Mouse (Mus musculus) heart, postnatal 0 days (tissue): ENCODE data around the gene Mast4. TPM values are rescaled to one million over a fixed set of nuclear protein-coding genes. Genes with fewer than 3 reads are reported as not detected.

Experiments used
- ATAC-seq: fragments of 200-750 bp; cut with Nextera tagmentation; 2 replicates; pipeline ENCODE4 v1.8.0; 2017; ENCODE audit warnings: low read depth, moderate number of reproducible peaks, moderate library complexity; ENCODE audit not compliant: insufficient read depth
- DNase-seq: peaks from one replicate; pipeline ENCODE4 v3.0.0-alpha.2; 2016; ENCODE audit warnings: low spot score
- H3K27ac ChIP-seq: fragments of 300-500 bp; sonication (generic); 2 replicates; pipeline ENCODE4 v1.5.1; 2014; ENCODE audit warnings: low read depth, mild to moderate bottlenecking
- H3K27me3 ChIP-seq: fragments of 300-500 bp; sonication (generic); 2 replicates; pipeline ENCODE4 v1.6.1; 2014; ENCODE audit warnings: low read length, mixed read lengths; ENCODE audit not compliant: control insufficient read depth, insufficient read depth
- H3K36me3 ChIP-seq: fragments of 300-500 bp; sonication (generic); replicated peaks from 2 replicates; pipeline ENCODE4 v1.6.1; 2014; ENCODE audit warnings: low read length, mixed read lengths; ENCODE audit not compliant: control insufficient read depth, insufficient read depth
- H3K4me1 ChIP-seq: fragments of 300-500 bp; sonication (generic); 2 replicates; pipeline ENCODE4 v1.6.1; 2014; ENCODE audit warnings: antibody characterized with exemption; ENCODE audit not compliant: control insufficient read depth, insufficient read depth
- H3K4me2 ChIP-seq: fragments of 300-500 bp; sonication (generic); 2 replicates; pipeline ENCODE4 v1.6.1; 2014; ENCODE audit warnings: low read depth, mild to moderate bottlenecking, low read length, moderate library complexity
- H3K4me3 ChIP-seq: fragments of 300-500 bp; sonication (generic); 2 replicates; pipeline ENCODE4 v1.5.1; 2014; ENCODE audit warnings: low read depth, low read length
- H3K9ac ChIP-seq: fragments of 300-500 bp; sonication (generic); replicated peaks from 2 replicates; pipeline ENCODE4 v1.6.1; 2014; ENCODE audit warnings: low read depth, low read length, mixed read lengths
- H3K9me3 ChIP-seq: fragments of 300-500 bp; sonication (generic); replicated peaks from 2 replicates; pipeline ENCODE4 v1.6.1; 2016; ENCODE audit warnings: low read length; ENCODE audit not compliant: control insufficient read depth
- CTCF ChIP-seq: IDR thresholded peaks from 2 replicates; pipeline ENCODE4 v1.5.1; 2016; ENCODE audit warnings: antibody characterized with exemption, control low read depth, low read depth
- EP300 ChIP-seq: IDR thresholded peaks from 2 replicates; pipeline ENCODE4 v1.6.1; 2016; ENCODE audit warnings: antibody characterized with exemption, low read depth
- WGBS: fragments of 180-500 bp; shearing (Covaris S2); extraction: QIAGEN DNeasy Blood & Tissue Kit; methylation state at CpG from one replicate; pipeline ENCODE4 v1.1.7; 2014; 5-methylcytosine and 5-hydroxymethylcytosine counted together
- polyA plus RNA-seq: library from polyadenylated mRNA; unstranded; fragments of >200 nt; fragmentation: Nextera tagmentation; extraction: Ambion mirVana; gene quantifications from 2 replicates; pipeline ENCODE4 v1.2.1, GENCODE M21; 2015
- total RNA-seq: library from RNA; depleted of rRNA; stranded (reverse); fragments of >200 nt; gene quantifications from 2 replicates; pipeline ENCODE4 v1.2.3, GENCODE M21; 2014; ENCODE audit warnings: low replicate concordance

Gene Mast4
- total and polyA plus RNA-seq, 2 experiments from 2014 or later = 26.7 to 35.5 TPM

GRCm38 (mm10) chr13:102695121-102695905 is 639.0 kb downstream of the Mast4 start:
- TF ChIP-seq CTCF = no peak
- no peak for TF ChIP-seq EP300
- DNase-seq = no peak

DNA sequence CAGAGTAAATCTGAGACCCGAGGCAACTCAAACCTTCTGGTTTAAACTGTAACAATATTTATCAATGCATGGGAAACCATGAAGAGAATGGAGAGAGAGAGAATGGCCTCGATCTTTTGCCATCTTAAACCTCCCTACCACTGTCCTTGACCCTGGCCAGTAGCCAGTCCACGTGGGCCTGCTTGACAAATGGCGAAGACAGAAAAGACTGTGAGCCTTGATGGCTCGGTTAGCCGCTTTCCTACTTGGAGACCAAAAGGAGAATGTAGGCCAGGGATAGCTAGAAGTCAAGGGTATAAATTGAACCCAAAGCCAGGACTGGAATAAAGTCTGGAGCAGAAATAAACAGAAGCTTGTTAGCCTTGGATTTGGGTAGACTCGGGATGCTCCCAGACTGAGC is 640.1 kb downstream of the Mast4 start:
- DNase-seq (no peak), ATAC-seq (no peak)
- Histone ChIP-seq H3K4me2 (no peak overlapping the region), H3K9ac (no peak overlapping the region), H3K4me3 (no peak overlapping the region), H3K4me1 (peaks cover 20% of the 10 kb centered on the region), H3K27me3 (no peaks in the 10 kb centered on the region), H3K36me3 (no peaks in the 10 kb centered on the region), H3K9me3 (no peaks in the 10 kb centered on the region), H3K27ac (no peak overlapping the region)
- TF ChIP-seq CTCF = no peak
- TF ChIP-seq EP300 = no peak
- 91% methylated on average over 7 of the region's 7 CpGs for WGBS

More at GRCm38 (mm10) chr13:102695121-102695905, 639.0 kb downstream of the Mast4 start:
- Histone ChIP-seq H3K4me1 (peaks cover 20% of the 10 kb centered on the region), H3K9ac (no peak overlapping the region), H3K4me3 (no peak overlapping the region), H3K36me3 (no peaks in the 10 kb centered on the region), H3K27me3 (no peaks in the 10 kb centered on the region), H3K9me3 (no peaks in the 10 kb centered on the region), H3K4me2 (no peak overlapping the region), H3K27ac (no peak overlapping the region)
- WGBS = 54% methylated on average over 7 of the region's 7 CpGs
- ATAC-seq = no peak

- TF ChIP-seq EP300 (no peak), CTCF (no peak)
- H3K4me2 ChIP-seq = no peak within 1 kb of the TSS
- H3K27me3 ChIP-seq = no peaks in the 10 kb centered on the region
- ATAC-seq (no peak), DNase-seq (no peak)
- H3K9ac ChIP-seq = no peak within 1 kb of the TSS
- H3K4me1 ChIP-seq = peaks cover 13% of the 10 kb centered on the region
- H3K4me3 ChIP-seq = no peak within 1 kb of the TSS
- H3K27ac ChIP-seq = peak within 1 kb of the TSS; percentile 18; the same call in 1 of the 2 replicates
- no peaks in the 10 kb centered on the region for H3K9me3 ChIP-seq
- 27% methylated on average over 8 of the region's 8 CpGs for WGBS
- H3K36me3 ChIP-seq = no peaks in the 10 kb centered on the region
Measured at GRCm38 (mm10) chr13:102693341-102693801, 640.9 kb downstream of the Mast4 start, which contains the start of gene Cd180. Cd180 (plus strand) TSS chr13:102693558.

GRCm38 (mm10) chr13:102691408-102692150 is 642.7 kb downstream of the Mast4 start:
- no peak for TF ChIP-seq CTCF
- TF ChIP-seq EP300 = no peak
- Histone ChIP-seq H3K9ac (no peak overlapping the region), H3K4me1 (peaks cover 12% of the 10 kb centered on the region), H3K4me2 (no peak overlapping the region), H3K27me3 (no peaks in the 10 kb centered on the region), H3K4me3 (no peak overlapping the region), H3K27ac (no peak overlapping the region), H3K9me3 (no peaks in the 10 kb centered on the region), H3K36me3 (no peaks in the 10 kb centered on the region)
- 74% methylated on average over 11 of the region's 11 CpGs for WGBS
- DNase-seq (no peak), ATAC-seq (no peak)

DNA sequence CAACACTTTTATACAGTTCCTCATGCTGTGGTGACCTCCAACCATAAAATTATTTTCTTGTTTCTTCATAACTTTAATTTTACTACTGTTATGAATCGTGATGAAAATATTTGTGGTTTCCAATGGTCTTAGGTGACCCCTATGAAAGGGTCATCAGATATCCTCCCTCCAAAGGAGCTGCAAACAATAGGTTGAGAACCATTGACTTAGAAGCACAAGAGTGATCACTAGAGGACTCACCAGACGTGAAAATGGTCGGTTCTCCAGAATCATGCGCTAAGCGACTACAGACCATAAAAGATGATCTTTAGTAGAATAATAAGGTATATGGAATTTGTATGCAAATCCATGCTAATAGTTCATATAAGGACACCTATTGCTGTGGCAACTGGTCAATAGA is 644.1 kb downstream of the Mast4 start:
- TF ChIP-seq EP300 = no peak
- TF ChIP-seq CTCF = no peak
- no peak overlapping the region for H3K4me2 ChIP-seq
- 81% methylated on average over 5 of the region's 5 CpGs for WGBS
- H3K9ac ChIP-seq = no peak overlapping the region
- H3K27me3 ChIP-seq = no peaks in the 10 kb centered on the region
- no peak for ATAC-seq
- H3K27ac ChIP-seq = no peak overlapping the region
- no peak overlapping the region for H3K4me3 ChIP-seq
- no peaks in the 10 kb centered on the region for H3K9me3 ChIP-seq
- no peaks in the 10 kb centered on the region for H3K36me3 ChIP-seq
- H3K4me1 ChIP-seq = peaks cover 12% of the 10 kb centered on the region
- DNase-seq = no peak
